Mouse (Mus musculus) intestine, postnatal 0 days (tissue): ENCODE data around the gene Tmem51. TPM values are rescaled to one million over a fixed set of nuclear protein-coding genes. Genes with fewer than 3 reads are reported as not detected.
A peak's percentile ranks its signal among the peaks of the same experiment; 100 is the strongest.

Source experiments
- ATAC-seq: fragments of 200-750 bp; cut with Nextera tagmentation; 2 replicates; pipeline ENCODE4 v1.8.0; 2017; ENCODE audit warnings: mild to moderate bottlenecking, moderate TSS enrichment, moderate library complexity
- H3K27ac ChIP-seq: fragments of 300-500 bp; sonication (generic); 2 replicates; pipeline ENCODE4 v1.5.1; 2014; ENCODE audit warnings: mild to moderate bottlenecking, low read depth, low read length, moderate library complexity
- H3K27me3 ChIP-seq: fragments of 300-500 bp; sonication (generic); replicated peaks from 2 replicates; pipeline ENCODE4 v1.6.1; 2014; ENCODE audit warnings: low read length, mixed read lengths; ENCODE audit not compliant: control insufficient read depth, insufficient read depth
- H3K36me3 ChIP-seq: fragments of 300-500 bp; sonication (generic); 2 replicates; pipeline ENCODE4 v1.6.1; 2014; ENCODE audit warnings: mild to moderate bottlenecking, moderate library complexity; ENCODE audit not compliant: control insufficient read depth, insufficient read depth
- H3K4me1 ChIP-seq: fragments of 300-500 bp; sonication (generic); replicated peaks from 2 replicates; pipeline ENCODE4 v1.6.1; 2014; ENCODE audit warnings: antibody characterized with exemption, low read length, mixed read lengths; ENCODE audit not compliant: control insufficient read depth, insufficient read depth
- H3K4me2 ChIP-seq: fragments of 300-500 bp; sonication (generic); replicated peaks from 2 replicates; pipeline ENCODE4 v1.6.1; 2014; ENCODE audit warnings: low read depth, mild to moderate bottlenecking, moderate library complexity
- H3K4me3 ChIP-seq: fragments of 300-500 bp; sonication (generic); 2 replicates; pipeline ENCODE4 v1.5.1; 2014; ENCODE audit warnings: low read depth, low read length
- H3K9ac ChIP-seq: fragments of 300-500 bp; sonication (generic); 2 replicates; pipeline ENCODE4 v1.6.1; 2014; ENCODE audit warnings: mild to moderate bottlenecking, low read depth, low read length
- H3K9me3 ChIP-seq: fragments of 300-500 bp; sonication (generic); 2 replicates; pipeline ENCODE4 v1.6.1; 2016; ENCODE audit warnings: mixed run types; ENCODE audit not compliant: control insufficient read depth
- CTCF ChIP-seq: sonication (generic); IDR thresholded peaks from 2 replicates; pipeline ENCODE4 v1.5.1; 2016; ENCODE audit warnings: low read depth, mild to moderate bottlenecking, control low read depth, antibody characterized with exemption, moderate library complexity
- WGBS: fragments of 180-500 bp; shearing (Covaris S2); extraction: QIAGEN DNeasy Blood & Tissue Kit; methylation state at CpG from one replicate; pipeline ENCODE4 v1.1.7; 2014; 5-methylcytosine and 5-hydroxymethylcytosine counted together
- polyA plus RNA-seq: library from polyadenylated mRNA; unstranded; fragments of >200 nt; fragmentation: Nextera tagmentation; extraction: Ambion mirVana; gene quantifications from 2 replicates; pipeline ENCODE4 v1.2.1, GENCODE M21; 2015

Gene Tmem51
- polyA plus RNA-seq, 1 experiment from 2014 or later: 212 TPM

DNA sequence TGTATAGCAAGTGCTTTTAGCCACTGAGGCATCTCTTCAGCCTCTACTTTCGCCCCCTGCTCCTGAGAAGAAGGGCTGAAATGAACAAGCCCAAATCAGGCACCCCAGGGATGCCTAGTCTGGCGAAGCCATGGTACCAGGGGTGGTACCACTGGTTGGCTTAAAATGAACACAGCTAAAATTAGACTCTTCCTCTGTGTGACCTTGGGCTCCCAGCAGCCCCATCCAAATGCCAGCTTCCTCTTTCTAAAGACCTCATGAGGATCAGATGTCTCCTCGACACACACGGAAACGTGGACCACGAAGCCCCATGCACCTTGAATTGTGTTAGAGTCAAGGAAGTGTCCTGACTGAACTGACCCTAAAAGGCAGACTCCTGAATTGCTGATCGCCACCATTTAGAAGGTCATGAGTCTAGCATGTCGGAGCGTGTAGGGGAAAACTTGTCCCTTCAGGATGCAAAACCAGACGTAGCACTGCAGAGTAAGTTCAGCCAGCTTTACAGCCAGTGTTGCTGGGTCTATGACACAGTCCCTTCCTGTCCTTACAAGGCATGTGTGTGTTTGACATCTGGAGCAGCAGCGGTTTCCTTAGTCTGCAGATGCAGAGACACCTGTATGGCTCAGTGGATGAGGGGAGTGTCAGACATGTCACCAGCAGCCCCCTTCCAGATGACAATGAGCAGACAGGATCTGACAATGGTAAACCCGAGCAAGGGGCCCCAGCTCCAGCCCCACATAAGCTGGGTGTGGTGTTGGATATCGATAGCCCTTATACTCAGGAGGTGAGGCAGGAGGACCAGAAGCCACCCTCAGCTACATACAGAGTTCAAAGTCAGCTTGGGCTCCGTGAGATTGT is 4.2 kb downstream of the Tmem51 start:
- Histone ChIP-seq H3K4me3 (no peak overlapping the region), H3K9ac (no peak overlapping the region), H3K27me3 (no peaks in the 10 kb centered on the region), H3K36me3 (no peaks in the 10 kb centered on the region; the same call in 1 of the 2 replicates), H3K27ac (no peak overlapping the region), H3K4me1 (peaks cover 16% of the 10 kb centered on the region; the same call in 1 of the 2 replicates), H3K4me2 (no peak overlapping the region), H3K9me3 (no peaks in the 10 kb centered on the region)
- no peak for TF ChIP-seq CTCF
- no peak for ATAC-seq
- 65% methylated on average over 14 of the region's 14 CpGs for WGBS

DNA sequence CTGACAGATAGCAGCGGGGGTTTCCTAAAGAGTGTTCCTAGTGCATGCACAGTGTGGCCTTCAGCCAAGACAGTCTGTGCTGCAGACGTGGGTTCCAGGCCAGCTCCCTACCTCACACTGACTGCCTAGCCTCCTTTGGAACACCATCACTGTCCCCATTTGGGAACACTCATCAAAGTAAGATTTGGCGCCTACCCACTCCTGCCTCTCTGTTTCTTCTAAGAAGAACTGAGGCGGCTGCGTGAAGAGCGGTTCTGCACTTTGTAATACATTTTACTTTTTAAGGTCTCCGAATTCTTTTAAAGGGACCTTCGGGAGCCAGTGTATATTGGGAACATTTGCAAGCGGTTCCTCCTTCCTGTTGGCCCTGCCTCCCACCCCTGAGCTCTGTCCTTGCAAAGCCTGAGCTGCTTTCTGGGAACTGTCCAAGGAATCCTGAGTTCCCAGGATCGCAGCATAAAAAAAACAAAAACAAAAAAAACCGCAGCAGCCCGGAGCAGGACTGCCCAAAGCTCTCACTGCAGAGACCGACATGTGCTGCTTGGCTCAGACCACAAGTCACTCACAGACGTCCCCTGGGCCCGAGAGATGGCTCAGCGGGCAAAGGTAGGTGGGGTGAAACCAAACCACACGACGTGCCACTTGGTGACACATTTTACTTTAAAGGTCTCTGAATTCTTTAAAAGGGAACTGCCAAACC is 6.4 kb downstream of the Tmem51 start:
- TF ChIP-seq CTCF: no peak
- Histone ChIP-seq H3K4me2 (peak overlapping the region; percentile 28), H3K9ac (no peak overlapping the region), H3K4me3 (no peak overlapping the region), H3K9me3 (no peaks in the 10 kb centered on the region), H3K27ac (peak overlapping the region; percentile 3; the same call in 1 of the 2 replicates), H3K4me1 (peaks cover 15% of the 10 kb centered on the region; the same call in 1 of the 2 replicates), H3K36me3 (no peaks in the 10 kb centered on the region; the same call in 1 of the 2 replicates), H3K27me3 (no peaks in the 10 kb centered on the region)
- WGBS: 43% methylated on average over 18 of the region's 18 CpGs
- no peak for ATAC-seq

DNA sequence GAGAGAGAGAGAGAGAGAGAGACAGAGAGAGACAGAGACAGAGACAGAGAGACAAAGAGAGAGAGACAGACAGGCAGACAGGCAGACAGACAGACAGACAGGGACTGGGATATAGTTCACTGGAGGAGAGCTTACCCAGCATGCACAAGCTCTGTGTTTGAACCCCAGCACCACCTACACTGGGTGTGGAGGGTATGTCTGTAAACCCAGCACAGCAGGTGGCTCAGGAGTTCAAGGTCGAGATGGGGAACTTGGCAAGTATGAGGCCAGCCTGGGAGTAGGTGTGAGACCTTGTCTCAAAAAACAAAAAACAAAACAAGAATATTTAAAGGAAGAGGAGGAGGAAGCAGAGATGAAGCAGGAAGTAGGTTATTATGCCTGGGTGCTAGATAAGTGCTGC is 7.2 kb downstream of the Tmem51 start:
- WGBS: 42% methylated on average over 1 of the region's 1 CpGs
- no peak for TF ChIP-seq CTCF
- Histone ChIP-seq H3K9ac (no peak overlapping the region), H3K36me3 (no peaks in the 10 kb centered on the region; the same call in 1 of the 2 replicates), H3K27ac (0 out of 2 replicates have a peak overlapping the region, but pooled peaks have one; percentile 3), H3K27me3 (no peaks in the 10 kb centered on the region), H3K4me3 (no peak overlapping the region), H3K4me2 (no peak overlapping the region), H3K9me3 (no peaks in the 10 kb centered on the region), H3K4me1 (peaks cover 12% of the 10 kb centered on the region; the same call in 1 of the 2 replicates)
- no peak for ATAC-seq

DNA sequence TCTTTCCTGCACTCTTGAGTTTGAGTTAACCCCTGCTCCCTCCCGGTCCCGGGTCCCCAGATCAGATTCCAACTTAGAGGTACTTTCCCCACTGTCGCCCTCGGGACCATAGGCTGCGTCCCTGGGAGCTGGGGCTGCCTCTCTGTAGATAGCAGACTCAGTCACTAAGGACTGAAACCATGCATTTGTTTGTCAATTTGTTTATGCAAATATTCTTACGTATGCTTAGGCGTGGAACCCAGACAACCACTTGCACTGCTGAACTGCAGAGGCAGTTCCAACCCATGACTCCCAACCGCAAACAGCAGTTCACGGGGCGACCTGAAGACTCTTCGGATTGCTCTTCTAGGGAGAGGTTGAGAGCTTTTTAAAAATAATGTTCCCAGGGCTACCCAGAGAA is 8.2 kb downstream of the Tmem51 start:
- Histone ChIP-seq H3K27ac (no peak overlapping the region), H3K4me2 (no peak overlapping the region), H3K9me3 (no peaks in the 10 kb centered on the region), H3K36me3 (no peaks in the 10 kb centered on the region; the same call in 1 of the 2 replicates), H3K4me1 (peaks cover 11% of the 10 kb centered on the region; the same call in 1 of the 2 replicates), H3K9ac (no peak overlapping the region), H3K4me3 (no peak overlapping the region), H3K27me3 (no peaks in the 10 kb centered on the region)
- TF ChIP-seq CTCF: no peak
- no peak for ATAC-seq
- 69% methylated on average over 11 of the region's 11 CpGs for WGBS

DNA sequence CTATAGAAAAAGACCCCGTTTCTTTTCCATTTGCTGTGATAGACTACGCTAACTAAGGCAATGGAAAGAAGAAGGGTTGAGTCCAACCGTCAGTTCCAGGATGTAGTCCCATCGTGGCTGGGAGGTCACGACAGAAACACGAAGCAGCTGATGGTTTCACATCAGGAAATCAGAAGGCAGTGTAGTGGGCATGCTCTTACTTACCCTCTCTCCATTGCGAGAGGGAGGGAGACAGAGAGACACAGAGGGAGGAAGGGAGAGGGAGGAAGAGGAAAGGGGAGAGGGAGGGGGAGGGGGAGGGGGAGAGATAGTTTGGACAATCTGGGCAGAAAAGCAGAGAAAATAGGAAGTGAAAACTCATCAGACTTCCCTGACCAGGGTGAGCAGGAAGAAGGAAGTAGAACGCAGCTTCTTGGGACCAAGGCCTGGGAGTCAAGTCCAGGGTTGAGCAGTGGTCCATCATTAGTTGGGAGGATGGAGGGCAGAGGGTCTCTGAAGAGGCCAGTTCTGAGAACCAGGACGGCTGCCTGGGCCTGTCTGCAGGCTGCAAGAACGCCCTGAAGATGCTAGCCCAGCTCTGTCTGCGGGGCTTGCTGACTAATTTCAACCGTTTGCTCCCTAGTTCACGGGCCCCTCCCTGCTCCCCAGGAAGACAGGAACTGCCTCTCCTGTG is 9.9 kb downstream of the Tmem51 start:
- Histone ChIP-seq H3K4me3 (no peak overlapping the region), H3K4me1 (peaks cover 12% of the 10 kb centered on the region), H3K9me3 (no peaks in the 10 kb centered on the region), H3K27me3 (no peaks in the 10 kb centered on the region), H3K27ac (no peak overlapping the region), H3K9ac (no peak overlapping the region), H3K4me2 (no peak overlapping the region), H3K36me3 (no peaks in the 10 kb centered on the region)
- no peak for TF ChIP-seq CTCF
- ATAC-seq: no peak
- WGBS: 57% methylated on average over 13 of the region's 13 CpGs
